Mouse (Mus musculus) forebrain, embryonic 12.5 days (tissue): ENCODE measurements around the gene Pgp. TPM values are rescaled to one million over a fixed set of nuclear protein-coding genes. Genes with fewer than 3 reads are reported as not detected.

Source experiments
- ATAC-seq: fragments of 200-750 bp; cut with Nextera tagmentation; 2 replicates; pipeline ENCODE4 v1.8.0; 2017; ENCODE audit warnings: moderate TSS enrichment; ENCODE audit not compliant: low FRiP score
- H3K27ac ChIP-seq: fragments of 300-500 bp; sonication (generic); 2 replicates; pipeline ENCODE4 v1.5.1; 2016; ENCODE audit warnings: mild to moderate bottlenecking
- H3K27me3 ChIP-seq: fragments of 300-500 bp; sonication (generic); 2 replicates; pipeline ENCODE4 v1.6.1; 2016; ENCODE audit warnings: mild to moderate bottlenecking
- H3K36me3 ChIP-seq: fragments of 300-500 bp; sonication (generic); replicated peaks from 2 replicates; pipeline ENCODE4 v1.6.1; 2016; ENCODE audit warnings: mild to moderate bottlenecking
- H3K4me1 ChIP-seq: fragments of 300-500 bp; sonication (generic); 2 replicates; pipeline ENCODE4 v1.6.1; 2016
- H3K4me2 ChIP-seq: fragments of 300-500 bp; sonication (generic); 2 replicates; pipeline ENCODE4 v1.6.1; 2016; ENCODE audit warnings: mild to moderate bottlenecking, moderate library complexity
- H3K4me3 ChIP-seq: fragments of 300-500 bp; sonication (generic); replicated peaks from 2 replicates; pipeline ENCODE4 v1.5.1; 2016; ENCODE audit warnings: mild to moderate bottlenecking
- H3K9ac ChIP-seq: fragments of 300-500 bp; sonication (generic); 2 replicates; pipeline ENCODE4 v1.6.1; 2016; ENCODE audit warnings: mild to moderate bottlenecking
- H3K9me3 ChIP-seq: fragments of 300-500 bp; sonication (generic); 2 replicates; pipeline ENCODE4 v1.6.1; 2016
- whole genome bisulfite sequencing: fragments of 180-500 bp; shearing (Covaris S2); methylation state at CpG from one replicate; pipeline ENCODE4 v1.1.7; 2016; 5-methylcytosine and 5-hydroxymethylcytosine counted together
- polyA plus RNA-seq: library from polyadenylated mRNA; unstranded; fragments of >200 nt; fragmentation: Nextera tagmentation; extraction: Ambion mirVana; gene quantifications from 2 replicates; pipeline ENCODE4 v1.2.1, GENCODE M21; 2016

The Pgp gene
- polyA plus RNA-seq, 1 experiment from 2014 or later: 60.3 TPM

- peaks cover 33% of the 10 kb centered on the region for H3K36me3 ChIP-seq
- no peaks in the 10 kb centered on the region for H3K27me3 ChIP-seq
- H3K9ac ChIP-seq: peak within 1 kb of the TSS; percentile 82
- peak; percentile 94 for ATAC-seq
- peak within 1 kb of the TSS; percentile 78 for H3K4me3 ChIP-seq
- peak within 1 kb of the TSS; percentile 98 for H3K27ac ChIP-seq
- under 1% methylated on average over 48 of the region's 48 CpGs for WGBS
- H3K9me3 ChIP-seq: no peaks in the 10 kb centered on the region
- H3K4me1 ChIP-seq: peaks cover 21% of the 10 kb centered on the region
- peak within 1 kb of the TSS; percentile 51 for H3K4me2 ChIP-seq
Observed at GRCm38 (mm10) chr17:24478663-24479380, 8.6 kb downstream of the Pgp start, which contains the start of gene Mlst8. Gene Mlst8, minus strand, starts transcription at chr17:24479078.

- Histone ChIP-seq H3K27me3 (no peaks in the 10 kb centered on the region), H3K4me2 (peak overlapping the region; percentile 51), H3K9me3 (no peaks in the 10 kb centered on the region), H3K4me1 (peaks cover 19% of the 10 kb centered on the region), H3K36me3 (peaks cover 28% of the 10 kb centered on the region), H3K9ac (no peak overlapping the region; the same call in 1 of the 2 replicates), H3K4me3 (peak overlapping the region; percentile 78), H3K27ac (no peak overlapping the region)
- WGBS: 20% methylated on average over 1 of the region's 1 CpGs
- ATAC-seq: no peak
Observed at GRCm38 (mm10) chr17:24479431-24479830, 9.2 kb downstream of the Pgp start.

- Histone ChIP-seq H3K4me2 (no peak overlapping the region), H3K9ac (no peak overlapping the region; the same call in 1 of the 2 replicates), H3K27ac (no peak overlapping the region; the same call in 1 of the 2 replicates), H3K9me3 (no peaks in the 10 kb centered on the region), H3K36me3 (peaks cover 19% of the 10 kb centered on the region), H3K27me3 (no peaks in the 10 kb centered on the region), H3K4me1 (peaks cover 21% of the 10 kb centered on the region), H3K4me3 (no peak overlapping the region)
- WGBS: 52% methylated on average over 3 of the region's 3 CpGs
- no peak for ATAC-seq
Observed at GRCm38 (mm10) chr17:24480201-24480826, 10.1 kb downstream of the Pgp start.

- no peak for ATAC-seq
- H3K4me2 ChIP-seq: no peak overlapping the region
- H3K27me3 ChIP-seq: no peaks in the 10 kb centered on the region
- no peak overlapping the region for H3K9ac ChIP-seq
- WGBS: 95% methylated on average over 20 of the region's 20 CpGs
- peaks cover 26% of the 10 kb centered on the region for H3K4me1 ChIP-seq
- no peaks in the 10 kb centered on the region for H3K9me3 ChIP-seq
- H3K27ac ChIP-seq: no peak overlapping the region
- peaks cover 10% of the 10 kb centered on the region for H3K36me3 ChIP-seq
- no peak overlapping the region for H3K4me3 ChIP-seq
Observed at GRCm38 (mm10) chr17:24481027-24481815, 11.0 kb downstream of the Pgp start.

- H3K4me2 ChIP-seq: no peak overlapping the region
- H3K27me3 ChIP-seq: peaks cover 11% of the 10 kb centered on the region
- H3K27ac ChIP-seq: no peak overlapping the region
- no peak for ATAC-seq
- no peaks in the 10 kb centered on the region for H3K36me3 ChIP-seq
- H3K9me3 ChIP-seq: no peaks in the 10 kb centered on the region
- no peak overlapping the region for H3K4me3 ChIP-seq
- 88% methylated on average over 3 of the region's 3 CpGs for WGBS
- no peak overlapping the region for H3K9ac ChIP-seq
- peaks cover 24% of the 10 kb centered on the region for H3K4me1 ChIP-seq
Observed at GRCm38 (mm10) chr17:24483495-24483894, 13.3 kb downstream of the Pgp start.

GRCm38 (mm10) chr17:24485090-24485860 lies 15.1 kb downstream of the Pgp start:
- peaks cover 15% of the 10 kb centered on the region for H3K27me3 ChIP-seq
- ATAC-seq: no peak
- H3K4me3 ChIP-seq: no peak overlapping the region
- WGBS: 47% methylated on average over 11 of the region's 11 CpGs
- no peaks in the 10 kb centered on the region for H3K9me3 ChIP-seq
- H3K4me1 ChIP-seq: peaks cover 30% of the 10 kb centered on the region
- peak overlapping the region; percentile 53; the same call in 1 of the 2 replicates for H3K27ac ChIP-seq
- H3K9ac ChIP-seq: peak overlapping the region; percentile 29; the same call in 1 of the 2 replicates
- H3K36me3 ChIP-seq: no peaks in the 10 kb centered on the region
- peak overlapping the region; percentile 6; the same call in 1 of the 2 replicates for H3K4me2 ChIP-seq

- under 1% methylated on average over 45 of the region's 45 CpGs for WGBS
- Histone ChIP-seq H3K27me3 (peaks cover 15% of the 10 kb centered on the region), H3K9ac (peak within 1 kb of the TSS; percentile 90), H3K4me3 (peak within 1 kb of the TSS; percentile 88), H3K27ac (peak within 1 kb of the TSS; percentile 90), H3K9me3 (no peaks in the 10 kb centered on the region), H3K36me3 (no peaks in the 10 kb centered on the region), H3K4me1 (peaks cover 40% of the 10 kb centered on the region), H3K4me2 (peak within 1 kb of the TSS; percentile 92)
- ATAC-seq: peak; percentile 72
Observed at GRCm38 (mm10) chr17:24488186-24488661, 18.0 kb downstream of the Pgp start, which contains the start of gene Caskin1. Gene Caskin1, plus strand, starts transcription at chr17:24488601.

- Histone ChIP-seq H3K4me3 (peak overlapping the region; percentile 88), H3K4me2 (peak overlapping the region; percentile 92), H3K9ac (peak overlapping the region; percentile 90), H3K9me3 (no peaks in the 10 kb centered on the region), H3K27me3 (peaks cover 15% of the 10 kb centered on the region), H3K4me1 (peaks cover 40% of the 10 kb centered on the region), H3K27ac (peak overlapping the region; percentile 90), H3K36me3 (no peaks in the 10 kb centered on the region)
- ATAC-seq: peak; percentile 82
- WGBS: under 1% methylated on average over 54 of the region's 81 CpGs
Observed at GRCm38 (mm10) chr17:24488662-24489264, 18.6 kb downstream of the Pgp start.

GRCm38 (mm10) chr17:24489265-24490030 lies 19.3 kb downstream of the Pgp start:
- WGBS: 22% methylated on average over 18 of the region's 19 CpGs
- peak overlapping the region; percentile 88 for H3K4me3 ChIP-seq
- no peaks in the 10 kb centered on the region for H3K36me3 ChIP-seq
- H3K9ac ChIP-seq: peak overlapping the region; percentile 90
- ATAC-seq: peak; percentile 39
- H3K27ac ChIP-seq: peak overlapping the region; percentile 90
- peaks cover 15% of the 10 kb centered on the region for H3K27me3 ChIP-seq
- H3K9me3 ChIP-seq: no peaks in the 10 kb centered on the region
- peak overlapping the region; percentile 92 for H3K4me2 ChIP-seq
- peaks cover 40% of the 10 kb centered on the region for H3K4me1 ChIP-seq

- 68% methylated on average over 4 of the region's 4 CpGs for WGBS
- 0 out of 2 replicates have a peak overlapping the region, but pooled peaks have one; percentile 2 for H3K4me3 ChIP-seq
Observed at GRCm38 (mm10) chr17:24490399-24490798, 20.2 kb downstream of the Pgp start.

More at GRCm38 (mm10) chr17:24490399-24490798, 20.2 kb downstream of the Pgp start:
- Histone ChIP-seq H3K4me2 (peak overlapping the region; percentile 92), H3K9me3 (no peaks in the 10 kb centered on the region), H3K36me3 (no peaks in the 10 kb centered on the region), H3K4me1 (peaks cover 36% of the 10 kb centered on the region), H3K27me3 (peaks cover 15% of the 10 kb centered on the region), H3K9ac (no peak overlapping the region), H3K27ac (peak overlapping the region; percentile 90)
- ATAC-seq: no peak
